Mouse (Mus musculus): ENCODE results near the gene Pde4dip. TPM values are rescaled to one million over a fixed set of nuclear protein-coding genes. Genes with fewer than 3 reads are reported as not detected.
A peak's percentile ranks its signal among the peaks of the same experiment; 100 is the strongest.

Pde4dip gene
- polyA plus RNA-seq, 1 experiment from 2014 or later = 82.1 TPM

GRCm38 (mm10) chr3:97876259-97876658 is 12.2 kb downstream of the Pde4dip start:
- H3K4me1 ChIP-seq (replicated peaks; ENCODE audit: control insufficient read depth, insufficient read depth, low read length) = no peaks in the 10 kb centered on the region
- H3K4me2 ChIP-seq (ENCODE audit: low read length) = no peak overlapping the region
- H3K36me3 ChIP-seq (ENCODE audit: control insufficient read depth, insufficient read depth) = no peaks in the 10 kb centered on the region
- H3K9ac ChIP-seq (replicated peaks; ENCODE audit: low read depth, low read length) = no peak overlapping the region
- 37% methylated on average over 8 of the region's 8 CpGs for WGBS
- no peaks in the 10 kb centered on the region for H3K9me3 ChIP-seq (ENCODE audit: control insufficient read depth, low read length)
- no peak overlapping the region for H3K4me3 ChIP-seq (replicated peaks; ENCODE audit: low read length)
- no peak overlapping the region for H3K27ac ChIP-seq (ENCODE audit: low read length)
- ATAC-seq = peak; percentile 80
- H3K27me3 ChIP-seq (replicated peaks; ENCODE audit: control insufficient read depth, insufficient read depth, low read length) = no peaks in the 10 kb centered on the region

GRCm38 (mm10) chr3:97874777-97875176 is 13.7 kb downstream of the Pde4dip start:
- Histone ChIP-seq H3K4me3 (replicated peaks; ENCODE audit: low read length) (no peak overlapping the region), H3K27me3 (replicated peaks; ENCODE audit: control insufficient read depth, insufficient read depth, low read length) (no peaks in the 10 kb centered on the region), H3K9ac (replicated peaks; ENCODE audit: low read depth, low read length) (no peak overlapping the region), H3K27ac (ENCODE audit: low read length) (no peak overlapping the region), H3K9me3 (ENCODE audit: control insufficient read depth, low read length) (no peaks in the 10 kb centered on the region), H3K36me3 (ENCODE audit: control insufficient read depth, insufficient read depth) (no peaks in the 10 kb centered on the region), H3K4me1 (replicated peaks; ENCODE audit: control insufficient read depth, insufficient read depth, low read length) (no peaks in the 10 kb centered on the region), H3K4me2 (ENCODE audit: low read length) (no peak overlapping the region)
- ATAC-seq = no peak
- WGBS = 18% methylated on average over 5 of the region's 5 CpGs

GRCm38 (mm10) chr3:97869730-97870129 is 18.8 kb downstream of the Pde4dip start:
- whole genome bisulfite sequencing = 80% methylated on average over 4 of the region's 4 CpGs
- Histone ChIP-seq H3K36me3 (ENCODE audit: control insufficient read depth, insufficient read depth) (no peaks in the 10 kb centered on the region), H3K9me3 (ENCODE audit: control insufficient read depth, low read length) (no peaks in the 10 kb centered on the region), H3K4me1 (replicated peaks; ENCODE audit: control insufficient read depth, insufficient read depth, low read length) (peaks cover 11% of the 10 kb centered on the region), H3K4me3 (replicated peaks; ENCODE audit: low read length) (no peak overlapping the region), H3K9ac (replicated peaks; ENCODE audit: low read depth, low read length) (no peak overlapping the region), H3K4me2 (ENCODE audit: low read length) (no peak overlapping the region), H3K27ac (ENCODE audit: low read length) (no peak overlapping the region), H3K27me3 (replicated peaks; ENCODE audit: control insufficient read depth, insufficient read depth, low read length) (no peaks in the 10 kb centered on the region)
- ATAC-seq = no peak

- no peak overlapping the region for H3K4me3 ChIP-seq (replicated peaks; ENCODE audit: low read length)
- 51% methylated on average over 5 of the region's 5 CpGs for WGBS
- H3K27ac ChIP-seq (ENCODE audit: low read length) = no peak overlapping the region
- H3K9me3 ChIP-seq (ENCODE audit: control insufficient read depth, low read length) = no peaks in the 10 kb centered on the region
- no peak for ATAC-seq
- H3K4me1 ChIP-seq (replicated peaks; ENCODE audit: control insufficient read depth, insufficient read depth, low read length) = peaks cover 11% of the 10 kb centered on the region
- H3K4me2 ChIP-seq (ENCODE audit: low read length) = no peak overlapping the region
- H3K27me3 ChIP-seq (replicated peaks; ENCODE audit: control insufficient read depth, insufficient read depth, low read length) = no peaks in the 10 kb centered on the region
- no peaks in the 10 kb centered on the region for H3K36me3 ChIP-seq (ENCODE audit: control insufficient read depth, insufficient read depth)
- no peak overlapping the region for H3K9ac ChIP-seq (replicated peaks; ENCODE audit: low read depth, low read length)
Measured at GRCm38 (mm10) chr3:97868733-97869132, 19.8 kb downstream of the Pde4dip start.

GRCm38 (mm10) chr3:97868024-97868689 is 20.4 kb downstream of the Pde4dip start:
- 3% methylated on average over 42 of the region's 42 CpGs for WGBS
- Histone ChIP-seq H3K36me3 (ENCODE audit: control insufficient read depth, insufficient read depth) (no peaks in the 10 kb centered on the region), H3K4me3 (replicated peaks; ENCODE audit: low read length) (peak overlapping the region; percentile 61), H3K27me3 (replicated peaks; ENCODE audit: control insufficient read depth, insufficient read depth, low read length) (no peaks in the 10 kb centered on the region), H3K9me3 (ENCODE audit: control insufficient read depth, low read length) (no peaks in the 10 kb centered on the region), H3K27ac (ENCODE audit: low read length) (0 out of 2 replicates have a peak overlapping the region, but pooled peaks have one; percentile 8), H3K4me1 (replicated peaks; ENCODE audit: control insufficient read depth, insufficient read depth, low read length) (peaks cover 11% of the 10 kb centered on the region), H3K9ac (replicated peaks; ENCODE audit: low read depth, low read length) (peak overlapping the region; percentile 71), H3K4me2 (ENCODE audit: low read length) (peak overlapping the region; percentile 87)
- peak; percentile 94 for ATAC-seq

- peak overlapping the region; percentile 87 for H3K4me2 ChIP-seq (ENCODE audit: low read length)
- H3K9me3 ChIP-seq (ENCODE audit: control insufficient read depth, low read length) = no peaks in the 10 kb centered on the region
- H3K4me3 ChIP-seq (replicated peaks; ENCODE audit: low read length) = peak overlapping the region; percentile 61
- peak overlapping the region; percentile 71 for H3K9ac ChIP-seq (replicated peaks; ENCODE audit: low read depth, low read length)
- no peaks in the 10 kb centered on the region for H3K36me3 ChIP-seq (ENCODE audit: control insufficient read depth, insufficient read depth)
- H3K27me3 ChIP-seq (replicated peaks; ENCODE audit: control insufficient read depth, insufficient read depth, low read length) = no peaks in the 10 kb centered on the region
- H3K4me1 ChIP-seq (replicated peaks; ENCODE audit: control insufficient read depth, insufficient read depth, low read length) = peaks cover 11% of the 10 kb centered on the region
- 2% methylated on average over 28 of the region's 28 CpGs for WGBS
- H3K27ac ChIP-seq (ENCODE audit: low read length) = 0 out of 2 replicates have a peak overlapping the region, but pooled peaks have one; percentile 8
- peak; percentile 54 for ATAC-seq
Measured at GRCm38 (mm10) chr3:97867221-97868023, 21.1 kb downstream of the Pde4dip start.

- Histone ChIP-seq H3K4me3 (replicated peaks; ENCODE audit: low read length) (peak overlapping the region; percentile 61), H3K27me3 (replicated peaks; ENCODE audit: control insufficient read depth, insufficient read depth, low read length) (no peaks in the 10 kb centered on the region), H3K9ac (replicated peaks; ENCODE audit: low read depth, low read length) (peak overlapping the region; percentile 71; the same call in 1 of the 2 replicates), H3K36me3 (ENCODE audit: control insufficient read depth, insufficient read depth) (no peaks in the 10 kb centered on the region), H3K9me3 (ENCODE audit: control insufficient read depth, low read length) (no peaks in the 10 kb centered on the region), H3K4me2 (ENCODE audit: low read length) (peak overlapping the region; percentile 87), H3K4me1 (replicated peaks; ENCODE audit: control insufficient read depth, insufficient read depth, low read length) (peaks cover 11% of the 10 kb centered on the region), H3K27ac (ENCODE audit: low read length) (no peak overlapping the region)
- ATAC-seq = no peak
- WGBS = 50% methylated on average over 4 of the region's 4 CpGs
Measured at GRCm38 (mm10) chr3:97866696-97867095, 21.8 kb downstream of the Pde4dip start.

GRCm38 (mm10) chr3:97860820-97861451 is 27.6 kb downstream of the Pde4dip start:
- H3K27ac ChIP-seq (ENCODE audit: low read length) = peak overlapping the region; percentile 53
- no peaks in the 10 kb centered on the region for H3K9me3 ChIP-seq (ENCODE audit: control insufficient read depth, low read length)
- no peak overlapping the region for H3K4me3 ChIP-seq (replicated peaks; ENCODE audit: low read length)
- 73% methylated on average over 7 of the region's 7 CpGs for WGBS
- no peak overlapping the region for H3K9ac ChIP-seq (replicated peaks; ENCODE audit: low read depth, low read length)
- H3K4me1 ChIP-seq (replicated peaks; ENCODE audit: control insufficient read depth, insufficient read depth, low read length) = peaks cover 2% of the 10 kb centered on the region; the same call in 1 of the 2 replicates
- H3K27me3 ChIP-seq (replicated peaks; ENCODE audit: control insufficient read depth, insufficient read depth, low read length) = no peaks in the 10 kb centered on the region
- peak; percentile 74 for ATAC-seq
- no peak overlapping the region for H3K4me2 ChIP-seq (ENCODE audit: low read length)
- no peaks in the 10 kb centered on the region for H3K36me3 ChIP-seq (ENCODE audit: control insufficient read depth, insufficient read depth)

GRCm38 (mm10) chr3:97859400-97859799 is 29.1 kb downstream of the Pde4dip start:
- WGBS = 87% methylated on average over 1 of the region's 1 CpGs
- H3K4me3 ChIP-seq (replicated peaks; ENCODE audit: low read length) = no peak overlapping the region
- H3K9ac ChIP-seq (replicated peaks; ENCODE audit: low read depth, low read length) = no peak overlapping the region
- H3K36me3 ChIP-seq (ENCODE audit: control insufficient read depth, insufficient read depth) = no peaks in the 10 kb centered on the region
- H3K4me1 ChIP-seq (replicated peaks; ENCODE audit: control insufficient read depth, insufficient read depth, low read length) = peaks cover 9% of the 10 kb centered on the region
- H3K27ac ChIP-seq (ENCODE audit: low read length) = no peak overlapping the region
- H3K27me3 ChIP-seq (replicated peaks; ENCODE audit: control insufficient read depth, insufficient read depth, low read length) = no peaks in the 10 kb centered on the region
- no peaks in the 10 kb centered on the region for H3K9me3 ChIP-seq (ENCODE audit: control insufficient read depth, low read length)
- no peak for ATAC-seq
- H3K4me2 ChIP-seq (ENCODE audit: low read length) = no peak overlapping the region

Measured in forebrain, embryonic 16.5 days (tissue).